Mouse (Mus musculus) B cell, adult 67 days (primary cell): Measurements from ENCODE around the gene 4921511C20Rik. TPM values are rescaled to one million over a fixed set of nuclear protein-coding genes. Genes with fewer than 3 reads are reported as not detected.

Experiments
- total RNA-seq, 2 experiments: library from RNA; stranded (reverse); gene quantifications; 4 replicates each; pipeline ENCODE4 v1.2.4; 2023

Gene 4921511C20Rik
- not detected for total RNA-seq

GRCm38 (mm10) chrX:127393993-127394392 lies at the start of gene 4921511C20Rik:
Gene 4921511C20Rik, plus strand, starts transcription at chrX:127394293.

